Mouse (Mus musculus): ENCODE results near the gene Ankrd55.

DNA sequence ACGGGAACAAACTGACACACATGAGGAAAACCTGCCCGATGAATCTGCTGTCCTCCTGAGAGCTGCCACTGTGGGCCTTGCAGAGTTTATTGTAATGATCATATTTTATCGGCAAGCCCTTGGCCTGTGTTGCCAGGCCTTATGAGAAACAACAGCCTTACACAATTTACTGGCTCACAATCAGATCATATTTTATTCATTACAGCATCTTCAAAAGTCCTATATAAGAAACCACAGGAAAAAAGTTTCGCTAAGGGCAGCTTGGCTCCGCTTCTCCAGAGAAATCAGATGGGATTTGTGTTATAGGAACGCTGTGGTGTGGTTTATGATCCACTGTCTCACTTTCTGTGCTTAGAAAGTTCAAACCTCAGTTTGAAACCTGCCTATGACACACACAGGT, 42.0 kb downstream of the Ankrd55 start:
- TF ChIP-seq CTCF (conservative IDR thresholded peaks at IDR 0.05 in 1 of 2, IDR thresholded peaks at IDR 0.05 in 1 of 2; ENCODE audit: low read depth in 2 of 2, low read length in 2 of 2) (no peak), NRF1 (IDR thresholded peaks at IDR 0.05; ENCODE audit: low read depth, low read length) (no peak), ELF1 (IDR thresholded peaks at IDR 0.05; ENCODE audit: low read depth, low read length) (no peak), GABPA (IDR thresholded peaks at IDR 0.05; ENCODE audit: insufficient replicate concordance, low read depth, low read length) (no peak), POLR2A (IDR thresholded peaks at IDR 0.05; ENCODE audit: low read depth, low read length) (no peak), USF2 (conservative IDR thresholded peaks at IDR 0.05; ENCODE audit: low read depth, low read length) (no peak), ZC3H11A (IDR thresholded peaks at IDR 0.05; ENCODE audit: low read depth, low read length) (no peak), MYC (IDR thresholded peaks at IDR 0.05; ENCODE audit: low read depth, low read length) (no peak), SMC3 (IDR thresholded peaks at IDR 0.05; ENCODE audit: low read depth, low read length) (no peak)
